Mouse (Mus musculus) olfactory bulb, adult 2 months (tissue): ENCODE data around the gene Large1.

Experiments used
- CTCF ChIP-seq: fragments of 200-500 bp; IDR thresholded peaks from 2 replicates; pipeline ENCODE4 v1.5.1; 2012; ENCODE audit warnings: low read depth, mild to moderate bottlenecking, low read length, moderate library complexity; ENCODE audit not compliant: insufficient read depth
- POLR2A ChIP-seq: fragments of 200-500 bp; IDR thresholded peaks from 2 replicates; pipeline ENCODE4 v1.6.1; 2012; ENCODE audit warnings: mild to moderate bottlenecking, low read depth, low read length, moderate library complexity; ENCODE audit not compliant: insufficient read depth

DNA sequence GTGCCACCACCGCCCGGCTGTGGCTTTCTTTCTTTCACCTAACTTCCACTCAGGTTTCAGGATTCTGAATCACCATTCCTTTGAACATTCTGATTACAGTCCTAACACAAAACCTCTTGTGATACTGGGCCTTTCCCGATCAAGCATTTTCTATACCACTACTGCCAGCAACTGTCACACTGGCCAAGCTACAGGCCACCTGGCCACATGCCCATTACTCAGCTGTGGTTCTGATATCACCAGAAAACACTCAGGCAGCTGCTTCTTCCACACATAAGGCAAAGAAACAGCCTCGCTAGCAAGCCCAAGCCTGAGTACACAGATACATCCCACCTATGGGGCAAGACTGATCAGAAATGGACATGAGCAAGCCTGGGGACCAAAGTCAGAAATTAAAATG lies 71.3 kb downstream of the Large1 start:
- TF ChIP-seq POLR2A (no peak), CTCF (no peak)
